Mouse (Mus musculus) limb, embryonic 11.5 days (tissue): ENCODE data around the gene Scg5. TPM values are rescaled to one million over a fixed set of nuclear protein-coding genes. Genes with fewer than 3 reads are reported as not detected.
A peak's percentile ranks its signal among the peaks of the same experiment; 100 is the strongest.

Source experiments
- ATAC-seq: fragments of 200-750 bp; cut with Nextera tagmentation; 2 replicates; pipeline ENCODE4 v1.8.0; 2017; ENCODE audit warnings: low read depth; ENCODE audit not compliant: insufficient number of reproducible peaks, low FRiP score, low TSS enrichment
- DNase-seq: peaks from one replicate; pipeline ENCODE4 v3.0.0-alpha.2; 2015; ENCODE audit warnings: low spot score
- H3K27ac ChIP-seq: fragments of 300-500 bp; sonication (generic); replicated peaks from 2 replicates; pipeline ENCODE4 v1.5.1; 2014; ENCODE audit warnings: low read depth, mild to moderate bottlenecking, low read length
- H3K27me3 ChIP-seq: fragments of 300-500 bp; sonication (generic); 2 replicates; pipeline ENCODE4 v1.6.1; 2014; ENCODE audit warnings: mild to moderate bottlenecking, low read length, mixed read lengths; ENCODE audit not compliant: control insufficient read depth, insufficient read depth
- H3K36me3 ChIP-seq: fragments of 300-500 bp; sonication (generic); 2 replicates; pipeline ENCODE4 v1.6.1; 2014; ENCODE audit warnings: mild to moderate bottlenecking, low read length, moderate library complexity, mixed read lengths; ENCODE audit not compliant: control insufficient read depth, insufficient read depth
- H3K4me1 ChIP-seq: fragments of 300-500 bp; sonication (generic); 2 replicates; pipeline ENCODE4 v1.6.1; 2014; ENCODE audit warnings: low read length, mixed read lengths; ENCODE audit not compliant: control insufficient read depth, insufficient read depth
- H3K4me2 ChIP-seq: fragments of 300-500 bp; sonication (generic); 2 replicates; pipeline ENCODE4 v1.6.1; 2014; ENCODE audit warnings: low read depth, mild to moderate bottlenecking, moderate library complexity; ENCODE audit not compliant: severe bottlenecking
- H3K4me3 ChIP-seq: fragments of 300-500 bp; sonication (generic); 2 replicates; pipeline ENCODE4 v1.5.1; 2014; ENCODE audit warnings: low read depth, low read length
- H3K9ac ChIP-seq: fragments of 300-500 bp; sonication (generic); 2 replicates; pipeline ENCODE4 v1.6.1; 2014; ENCODE audit warnings: mild to moderate bottlenecking, low read length
- H3K9me3 ChIP-seq: fragments of 300-500 bp; sonication (generic); 2 replicates; pipeline ENCODE4 v1.6.1; 2016; ENCODE audit warnings: low read length; ENCODE audit not compliant: control insufficient read depth
- WGBS: fragments of 180-500 bp; shearing (Covaris S2); extraction: QIAGEN DNeasy Blood & Tissue Kit; methylation state at CpG from one replicate; pipeline ENCODE4 v1.1.7; 2014; 5-methylcytosine and 5-hydroxymethylcytosine counted together
- polyA plus RNA-seq: library from polyadenylated mRNA; unstranded; fragments of >200 nt; fragmentation: Nextera tagmentation; extraction: Ambion mirVana; gene quantifications from 2 replicates; pipeline ENCODE4 v1.2.1, GENCODE M21; 2014

The Scg5 gene
- 0.57 and 1.5 TPM in 2 replicates for polyA plus RNA-seq

DNA sequence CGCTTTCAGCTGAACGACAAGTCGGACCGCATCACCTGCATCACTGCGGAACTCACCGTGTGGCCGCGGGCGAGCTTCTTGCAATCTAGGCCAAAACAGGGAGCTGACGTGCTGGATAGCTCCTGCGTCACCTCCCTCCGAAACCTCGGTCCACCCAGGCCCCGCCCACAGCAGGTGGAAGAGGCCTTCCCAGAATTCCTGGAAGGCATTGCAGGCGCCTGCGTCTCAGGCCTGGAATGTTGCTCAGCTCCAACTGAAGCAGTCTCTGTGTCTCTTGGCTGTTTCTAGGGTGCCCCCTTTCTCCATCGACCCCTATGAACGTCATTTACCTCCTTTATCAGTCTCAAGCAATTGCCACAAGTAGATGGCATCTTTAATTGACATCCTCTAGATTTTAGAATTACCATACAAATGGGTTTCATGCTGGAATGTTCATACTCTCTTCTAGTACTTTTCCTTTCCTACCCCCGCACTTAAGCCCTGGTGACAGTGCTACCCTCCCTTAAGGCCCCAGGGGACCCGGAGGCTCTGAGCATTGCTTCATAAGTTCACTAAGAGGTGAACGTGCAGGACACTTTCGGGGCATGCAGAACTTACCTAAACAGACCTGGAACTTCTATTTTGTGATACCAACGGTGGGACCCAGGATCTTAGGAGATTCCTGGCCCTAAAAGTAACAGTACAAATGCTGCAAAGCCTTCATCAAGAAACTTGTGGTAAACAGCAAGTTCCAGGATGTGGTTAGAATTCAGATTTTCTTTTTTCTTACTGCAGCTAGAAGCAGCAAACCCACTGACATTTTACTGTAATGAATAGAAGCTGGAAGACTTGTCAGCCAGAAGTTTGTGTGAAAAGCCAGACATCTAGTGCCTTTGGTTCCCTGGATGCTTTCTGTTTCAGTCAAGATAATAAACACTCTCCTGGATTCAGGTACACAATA lies at the start of gene Scg5:
Gene Scg5 (minus strand): TSS at position 179 of the 940 bp plus-strand sequence.
- Histone ChIP-seq H3K4me3 (peak within 1 kb of the TSS; percentile 22; the same call in 1 of the 2 replicates), H3K4me1 (no peaks in the 10 kb centered on the region), H3K36me3 (peaks cover 10% of the 10 kb centered on the region), H3K9me3 (no peaks in the 10 kb centered on the region), H3K4me2 (peak within 1 kb of the TSS; percentile 53), H3K27me3 (no peaks in the 10 kb centered on the region), H3K27ac (no peak within 1 kb of the TSS), H3K9ac (peak within 1 kb of the TSS; percentile 28; the same call in 1 of the 2 replicates)
- ATAC-seq (peak; percentile 88), DNase-seq (peak; percentile 87)
- 12% methylated on average over 23 of the region's 23 CpGs for WGBS

DNA sequence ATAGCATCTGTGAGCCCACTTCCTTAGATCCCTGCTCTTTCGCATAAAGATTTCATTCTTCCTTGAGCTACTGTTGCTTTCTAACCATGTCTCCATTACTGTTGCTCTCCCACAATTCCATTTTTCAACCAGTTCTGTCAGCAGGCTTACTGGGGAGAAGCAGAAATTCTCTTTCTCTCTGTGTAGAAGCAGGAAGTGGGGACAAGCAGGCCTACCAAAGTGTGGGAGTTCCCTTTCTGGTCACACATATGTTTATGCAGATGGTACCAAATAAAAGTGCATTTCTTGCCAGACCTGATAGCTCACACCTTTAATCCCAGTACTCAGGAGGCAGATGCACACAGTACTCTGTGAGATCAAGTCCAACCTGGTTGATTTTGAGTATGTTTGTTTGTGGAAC lies 41.2 kb upstream of the Scg5 start:
- no peak overlapping the region for H3K9ac ChIP-seq
- no peaks in the 10 kb centered on the region for H3K4me1 ChIP-seq
- no peak overlapping the region for H3K4me3 ChIP-seq
- H3K36me3 ChIP-seq: no peaks in the 10 kb centered on the region
- 96% methylated on average over 1 of the region's 1 CpGs for WGBS
- no peaks in the 10 kb centered on the region for H3K9me3 ChIP-seq
- H3K27ac ChIP-seq: no peak overlapping the region
- DNase-seq: no peak
- ATAC-seq: no peak
- no peaks in the 10 kb centered on the region for H3K27me3 ChIP-seq
- no peak overlapping the region for H3K4me2 ChIP-seq

GRCm38 (mm10) chr2:113868404-113868803 lies 39.5 kb upstream of the Scg5 start:
- H3K9me3 ChIP-seq: no peaks in the 10 kb centered on the region
- no peak overlapping the region for H3K4me3 ChIP-seq
- WGBS: 89% methylated on average over 4 of the region's 4 CpGs
- H3K4me2 ChIP-seq: no peak overlapping the region
- H3K27me3 ChIP-seq: no peaks in the 10 kb centered on the region
- H3K4me1 ChIP-seq: no peaks in the 10 kb centered on the region
- H3K9ac ChIP-seq: no peak overlapping the region
- H3K36me3 ChIP-seq: no peaks in the 10 kb centered on the region
- ATAC-seq (no peak), DNase-seq (no peak)
- no peak overlapping the region for H3K27ac ChIP-seq

GRCm38 (mm10) chr2:113866155-113866554 lies 37.2 kb upstream of the Scg5 start:
- H3K27ac ChIP-seq: no peak overlapping the region
- no peak overlapping the region for H3K9ac ChIP-seq
- no peaks in the 10 kb centered on the region for H3K9me3 ChIP-seq
- DNase-seq (no peak), ATAC-seq (no peak)
- H3K4me1 ChIP-seq: no peaks in the 10 kb centered on the region
- no peaks in the 10 kb centered on the region for H3K36me3 ChIP-seq
- no peak overlapping the region for H3K4me3 ChIP-seq
- no peak overlapping the region for H3K4me2 ChIP-seq
- WGBS: 63% methylated on average over 2 of the region's 2 CpGs
- H3K27me3 ChIP-seq: no peaks in the 10 kb centered on the region

- no peaks in the 10 kb centered on the region; the same call in 1 of the 2 replicates for H3K36me3 ChIP-seq
- H3K4me3 ChIP-seq: peak overlapping the region; percentile 73
- H3K27me3 ChIP-seq: no peaks in the 10 kb centered on the region
- H3K27ac ChIP-seq: no peak overlapping the region
- H3K9me3 ChIP-seq: no peaks in the 10 kb centered on the region
- 1% methylated on average over 3 of the region's 3 CpGs for WGBS
- H3K4me2 ChIP-seq: peak overlapping the region; percentile 48
- DNase-seq (no peak), ATAC-seq (peak; percentile 33; the same call in 1 of the 2 replicates)
- H3K9ac ChIP-seq: peak overlapping the region; percentile 49
- H3K4me1 ChIP-seq: peaks cover 8% of the 10 kb centered on the region
Observed at GRCm38 (mm10) chr2:113849141-113849540, 20.2 kb upstream of the Scg5 start.

DNA sequence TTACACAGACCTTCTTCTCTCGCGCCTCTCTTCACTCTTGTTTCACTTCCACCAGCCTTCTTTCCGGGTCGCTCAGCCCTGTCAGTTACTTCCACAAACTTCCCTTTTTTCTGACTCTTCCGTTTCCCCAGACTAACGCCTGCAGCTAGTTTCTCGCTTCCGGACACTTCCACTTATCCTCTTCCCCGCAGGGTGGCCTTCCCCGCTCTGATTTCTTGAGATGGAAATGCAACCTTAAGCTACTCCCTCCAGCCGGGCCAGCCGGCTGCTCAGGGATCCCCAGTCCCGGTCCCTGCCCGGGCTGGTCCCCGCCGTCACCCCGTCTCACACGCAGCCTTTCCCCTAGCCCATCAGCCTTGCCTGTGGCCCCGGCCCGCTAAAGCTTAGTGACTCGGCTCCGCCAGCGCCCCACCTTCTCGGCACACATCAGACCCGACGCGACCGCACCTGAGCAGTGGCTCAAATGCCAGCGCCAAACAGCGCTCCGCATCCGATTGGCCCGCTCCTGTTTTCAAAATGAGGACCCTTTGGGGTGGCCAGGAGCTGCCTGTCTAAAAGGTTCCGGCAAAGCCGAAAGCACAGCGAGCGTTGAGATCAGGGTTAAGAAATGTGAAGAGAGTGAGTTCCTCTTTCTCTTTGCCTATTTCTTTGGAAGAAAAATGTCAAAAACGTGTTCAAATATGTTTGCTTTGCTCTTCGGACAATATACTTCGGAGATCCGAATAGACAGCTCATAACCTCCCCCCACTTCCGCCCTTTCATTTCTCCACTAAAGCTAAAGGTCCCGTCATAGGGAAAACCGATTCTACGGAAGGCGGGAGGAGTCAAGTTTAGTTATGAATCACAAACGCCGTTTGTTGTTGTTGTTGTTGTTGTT lies 19.6 kb upstream of the Scg5 start, which contains the start of gene Arhgap11a:
Gene Arhgap11a (minus strand): TSS at position 417 of the 877 bp plus-strand sequence.
- no peaks in the 10 kb centered on the region; the same call in 1 of the 2 replicates for H3K36me3 ChIP-seq
- WGBS: under 1% methylated on average over 48 of the region's 48 CpGs
- H3K4me2 ChIP-seq: peak within 1 kb of the TSS; percentile 82
- H3K9me3 ChIP-seq: no peaks in the 10 kb centered on the region
- peak; percentile 94 for DNase-seq
- H3K9ac ChIP-seq: peak within 1 kb of the TSS; percentile 77
- H3K4me1 ChIP-seq: peaks cover 8% of the 10 kb centered on the region
- H3K4me3 ChIP-seq: peak within 1 kb of the TSS; percentile 73
- H3K27ac ChIP-seq: peak within 1 kb of the TSS; percentile 59
- H3K27me3 ChIP-seq: no peaks in the 10 kb centered on the region
- ATAC-seq: peak; percentile 98

GRCm38 (mm10) chr2:113847678-113848244 lies 18.8 kb upstream of the Scg5 start:
- H3K4me1 ChIP-seq: peaks cover 8% of the 10 kb centered on the region
- under 1% methylated on average over 24 of the region's 24 CpGs for WGBS
- H3K9ac ChIP-seq: peak overlapping the region; percentile 77
- peaks cover 2% of the 10 kb centered on the region; the same call in 1 of the 2 replicates for H3K36me3 ChIP-seq
- H3K27me3 ChIP-seq: no peaks in the 10 kb centered on the region
- peak overlapping the region; percentile 73 for H3K4me3 ChIP-seq
- no peaks in the 10 kb centered on the region for H3K9me3 ChIP-seq
- ATAC-seq: peak; percentile 13; the same call in 1 of the 2 replicates
- H3K27ac ChIP-seq: peak overlapping the region; percentile 59
- peak overlapping the region; percentile 82 for H3K4me2 ChIP-seq
- DNase-seq: no peak
